ENCODE assay signal across 21 mouse cellular contexts in genomic region chr15:21315457-21315856, GRCm38 (mm10).
"Had no signal": no experiment of that assay in that cellular context is flagged by ENCODE, and none has a peak within 500 bp of the region (broad histone marks: within the 10 kb centered on the region; RNA-seq: fewer than 3 reads in every experiment).

No protein-coding gene starts in this region.

- H3K9ac ChIP-seq: limb, embryonic 12.5 days; limb, embryonic 15.5 days; liver, embryonic 14.5 days; liver, postnatal 0 days; lung, embryonic 14.5 days; midbrain, embryonic 12.5 days; midbrain, embryonic 15.5 days; neural tube, embryonic 12.5 days; neural tube, embryonic 15.5 days had no signal

- H3K4me3 ChIP-seq: limb, embryonic 12.5 days; limb, embryonic 15.5 days; midbrain, embryonic 12.5 days; midbrain, embryonic 15.5 days; neural tube, embryonic 12.5 days; neural tube, embryonic 15.5 days had no signal

- ATAC-seq: liver, postnatal 0 days; lung, postnatal 0 days; midbrain, embryonic 15.5 days had no signal

- H3K27me3 ChIP-seq: limb, embryonic 12.5 days; limb, embryonic 15.5 days; midbrain, embryonic 12.5 days; midbrain, embryonic 15.5 days; neural tube, embryonic 12.5 days; neural tube, embryonic 15.5 days had no signal

- DNase-seq: kidney, adult 2 months; kidney, postnatal 36 days; left cerebral cortex, postnatal 4 days; liver, postnatal 0 days; lung, embryonic 14.5 days; right cerebral cortex, adult 18-20 months; right cerebral cortex, postnatal 14 days; right cerebral cortex, postnatal 4 days; thymus, postnatal 25 days had no signal

- H3K4me2 ChIP-seq: limb, embryonic 12.5 days; limb, embryonic 15.5 days; liver, embryonic 11.5 days; lung, embryonic 14.5 days; midbrain, embryonic 12.5 days; midbrain, embryonic 15.5 days; neural tube, embryonic 12.5 days; neural tube, embryonic 15.5 days had no signal

- H3K27ac ChIP-seq: kidney, postnatal 0 days; limb, embryonic 12.5 days; limb, embryonic 15.5 days; liver, embryonic 14.5 days; macrophage; midbrain, embryonic 12.5 days; midbrain, embryonic 15.5 days; neural tube, embryonic 12.5 days; neural tube, embryonic 15.5 days; stomach, postnatal 0 days had no signal

- H3K9me3 ChIP-seq: limb, embryonic 12.5 days; limb, embryonic 15.5 days; midbrain, embryonic 12.5 days; midbrain, embryonic 15.5 days; neural tube, embryonic 12.5 days; neural tube, embryonic 15.5 days had no signal

- H3K4me1 ChIP-seq: limb, embryonic 12.5 days; limb, embryonic 15.5 days; midbrain, embryonic 12.5 days; midbrain, embryonic 15.5 days; neural tube, embryonic 12.5 days; neural tube, embryonic 15.5 days had no signal

- H3K36me3 ChIP-seq: limb, embryonic 12.5 days; limb, embryonic 15.5 days; midbrain, embryonic 12.5 days; midbrain, embryonic 15.5 days; neural tube, embryonic 12.5 days; neural tube, embryonic 15.5 days had no signal
